Mouse (Mus musculus) kidney, postnatal 4 days (tissue): ENCODE data around the gene Zfp410.
A peak's percentile ranks its signal among the peaks of the same experiment; 100 is the strongest.
"Not testable (repeated sequence)": the region's sequence is repeated elsewhere in the genome, so short reads cannot be mapped to it uniquely, and the experiment has no call there.

Source experiments
- DNase-seq, 2 experiments: peaks; one replicate each; pipeline ENCODE4 v3.0.0; 2021; ENCODE audit warnings: mixed read lengths in 2 of 2

Zfp410 gene

GRCm38 (mm10) chr12:84316721-84317621, at the start of gene Zfp410:
TSS of gene Zfp410 (plus strand) at chr12:84316852.
- DNase-seq = peak; percentile 92 to 95

- no peak for DNase-seq
Measured at GRCm38 (mm10) chr12:84267264-84267663, 49.4 kb upstream of the Zfp410 start.

GRCm38 (mm10) chr12:84273366-84273765, 43.3 kb upstream of the Zfp410 start:
- DNase-seq = no peak

GRCm38 (mm10) chr12:84275288-84275687, 41.4 kb upstream of the Zfp410 start:
- no peak for DNase-seq

- no peak for DNase-seq
Measured at GRCm38 (mm10) chr12:84276288-84276687, 40.4 kb upstream of the Zfp410 start.

GRCm38 (mm10) chr12:84276799-84277198, 39.9 kb upstream of the Zfp410 start:
- no peak for DNase-seq

- no peak for DNase-seq
Measured at GRCm38 (mm10) chr12:84277832-84278231, 38.8 kb upstream of the Zfp410 start.

- peak in 1 of 2 experiments; percentile 9 for DNase-seq
Measured at GRCm38 (mm10) chr12:84278901-84279300, 37.8 kb upstream of the Zfp410 start.

GRCm38 (mm10) chr12:84284391-84284790, 32.3 kb upstream of the Zfp410 start:
- peak in 1 of 2 experiments; percentile 11 for DNase-seq

GRCm38 (mm10) chr12:84284885-84285592, 31.6 kb upstream of the Zfp410 start, which contains the start of gene Ptgr2:
TSS of gene Ptgr2 (plus strand) at chr12:84285232.
- peak; percentile 92 to 96 for DNase-seq

- DNase-seq = no peak
Measured at GRCm38 (mm10) chr12:84285593-84285968, 31.1 kb upstream of the Zfp410 start.

GRCm38 (mm10) chr12:84288461-84288860, 28.2 kb upstream of the Zfp410 start:
- DNase-seq = peak; percentile 71 to 74

- no peak for DNase-seq
Measured at GRCm38 (mm10) chr12:84297851-84298250, 18.8 kb upstream of the Zfp410 start.

GRCm38 (mm10) chr12:84299265-84299664, 17.4 kb upstream of the Zfp410 start:
- no peak for DNase-seq

GRCm38 (mm10) chr12:84304101-84304500, 12.6 kb upstream of the Zfp410 start:
- no peak for DNase-seq

- DNase-seq = no peak
Measured at GRCm38 (mm10) chr12:84304554-84304953, 12.1 kb upstream of the Zfp410 start.

GRCm38 (mm10) chr12:84311306-84311705, 5.3 kb upstream of the Zfp410 start:
- DNase-seq = no peak

- no peak for DNase-seq
Measured at GRCm38 (mm10) chr12:84316006-84316405, 646 bp upstream of the Zfp410 start.

- peak; percentile 16 to 43 for DNase-seq
Measured at GRCm38 (mm10) chr12:84327111-84327512, 10.5 kb downstream of the Zfp410 start.

- no peak for DNase-seq
Measured at GRCm38 (mm10) chr12:84336963-84337625, 20.4 kb downstream of the Zfp410 start.

- peak; percentile 71 to 76 for DNase-seq
Measured at GRCm38 (mm10) chr12:84347192-84347591, 30.5 kb downstream of the Zfp410 start.

- not testable (repeated sequence) for DNase-seq
Measured at GRCm38 (mm10) chr12:84358699-84359098, 42.0 kb downstream of the Zfp410 start.
